Mouse (Mus musculus): Measurements from ENCODE around the gene Pex16.

Pex16 gene

DNA sequence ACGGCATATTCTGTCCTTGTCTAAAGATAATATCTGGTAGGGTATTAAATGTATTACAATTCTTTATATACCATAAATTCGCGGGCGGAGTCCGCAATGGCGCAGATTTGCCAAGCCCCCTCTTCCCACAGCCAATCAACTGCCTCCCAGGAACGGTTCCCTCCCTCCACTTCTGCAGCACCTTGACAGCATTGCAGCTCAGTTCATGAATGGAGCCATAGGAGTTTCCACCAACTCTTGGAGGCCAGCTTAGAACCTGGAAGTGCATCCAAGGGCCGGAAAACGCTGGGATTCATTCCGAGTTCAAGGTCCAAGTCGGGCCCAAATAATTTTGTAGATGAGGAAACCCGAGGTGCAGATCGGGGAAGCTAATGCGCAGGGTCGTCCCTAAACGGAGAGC, at the start of gene Pex16, which contains the start of gene Large2:
Gene Pex16 (plus strand): TSS at position 163 of the 400 bp plus-strand sequence.
Gene Large2 (minus strand): TSS at position 356 of the 400 bp plus-strand sequence.
- peak; percentile 55 to 61 for DNase-seq

- DNase-seq = no peak
Observed at GRCm38 (mm10) chr2:92325676-92326075, 48.8 kb upstream of the Pex16 start.

DNA sequence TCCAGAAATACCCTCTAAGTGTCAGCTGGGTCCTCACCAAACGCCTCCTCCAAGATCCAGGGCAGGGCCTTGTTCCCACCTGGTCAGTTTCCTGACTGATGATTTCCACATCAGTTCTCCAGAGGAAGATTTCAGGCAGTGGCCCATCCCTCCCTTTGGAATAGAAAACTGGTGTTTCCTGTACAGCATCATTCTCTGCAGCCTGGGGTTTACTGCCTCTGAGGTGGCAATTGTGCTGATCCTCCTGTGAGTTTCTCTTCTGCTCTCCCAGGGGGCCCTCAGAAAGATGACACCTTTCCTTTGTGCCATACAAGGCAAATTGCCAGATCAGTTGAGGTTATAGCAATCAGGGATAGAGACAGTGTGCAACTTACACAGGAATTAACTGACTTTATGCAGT, 48.3 kb upstream of the Pex16 start:
- DNase-seq = no peak

DNA sequence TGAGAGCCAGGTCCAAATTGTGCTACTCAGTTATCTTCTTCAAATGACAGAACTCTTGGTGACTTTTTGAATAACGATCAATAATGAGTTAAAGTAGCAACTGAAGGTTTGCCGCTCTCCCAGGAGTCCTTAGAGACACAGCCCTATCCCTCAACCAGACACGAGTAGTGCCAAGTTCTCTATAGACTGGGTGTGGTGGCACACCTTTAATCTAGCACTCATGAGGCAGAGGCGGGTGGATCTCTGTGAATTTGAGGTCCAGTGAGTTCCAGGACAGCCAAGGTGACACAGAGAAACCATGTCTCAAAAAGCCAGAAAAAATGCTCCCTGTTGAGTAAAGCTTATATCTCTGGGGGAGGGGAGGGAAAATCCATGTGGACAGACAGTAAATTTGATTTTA, 46.9 kb upstream of the Pex16 start:
- no peak for DNase-seq

DNA sequence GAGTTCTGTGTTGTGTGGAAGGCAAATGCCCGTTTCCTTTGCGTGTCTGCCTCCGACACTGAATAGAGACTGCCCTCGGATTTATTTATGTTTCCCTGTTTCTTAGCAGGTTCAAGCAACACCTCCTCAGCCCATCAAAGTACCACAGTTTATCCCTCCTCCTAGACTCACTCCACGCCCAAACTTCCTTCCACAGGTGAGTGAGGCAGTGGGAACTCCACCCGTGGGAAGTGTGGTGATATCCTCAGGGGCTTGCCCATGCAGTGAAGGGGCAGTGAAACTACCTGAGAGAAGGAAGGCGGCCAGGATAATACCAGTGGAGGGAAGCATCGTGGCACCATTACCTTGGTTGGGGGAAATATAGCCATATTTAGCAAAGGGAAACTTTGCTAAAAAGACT, 46.3 kb upstream of the Pex16 start:
- DNase-seq = no peak

GRCm38 (mm10) chr2:92330840-92331239, 43.6 kb upstream of the Pex16 start:
- DNase-seq = peak in 1 of 2 experiments; percentile 22

DNA sequence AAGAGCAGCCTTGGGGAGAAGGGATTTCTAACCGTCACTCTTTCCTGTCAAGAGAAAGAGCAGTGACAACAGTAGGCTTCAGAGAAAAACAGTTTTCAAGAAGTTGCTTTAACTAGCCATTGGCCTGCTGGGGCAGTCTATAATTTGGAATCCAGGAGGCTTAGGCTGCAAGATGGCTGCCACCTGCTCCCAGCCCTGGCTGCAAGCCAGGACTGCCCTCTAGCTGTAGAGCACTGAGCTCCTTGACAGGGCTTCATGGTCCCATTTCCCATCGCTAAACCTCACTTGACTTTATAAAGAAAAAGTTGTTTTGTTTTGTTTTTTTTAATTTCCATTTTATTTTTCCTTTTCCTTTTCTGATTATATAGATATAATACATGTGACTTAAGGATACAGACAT, 43.1 kb upstream of the Pex16 start:
- no peak for DNase-seq

DNA sequence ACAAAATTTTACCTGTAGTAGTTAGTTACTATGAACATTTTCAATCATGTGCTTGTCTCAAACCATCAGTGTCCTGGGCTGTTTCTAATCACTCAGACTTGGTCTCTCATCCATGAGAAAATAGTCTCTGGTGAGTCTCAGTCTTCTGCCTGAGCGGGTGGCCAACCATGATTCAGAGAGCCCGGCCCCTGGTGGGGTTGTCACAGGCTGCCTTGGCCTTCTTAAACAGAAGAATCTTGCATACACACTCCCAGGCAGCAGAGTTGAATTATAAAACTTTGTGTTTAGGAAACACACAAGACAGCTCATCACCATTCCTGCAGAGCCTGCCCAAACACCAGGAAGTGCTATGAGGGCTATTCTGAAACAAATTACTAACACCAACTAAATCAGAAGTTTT, 42.6 kb upstream of the Pex16 start:
- DNase-seq = no peak

DNA sequence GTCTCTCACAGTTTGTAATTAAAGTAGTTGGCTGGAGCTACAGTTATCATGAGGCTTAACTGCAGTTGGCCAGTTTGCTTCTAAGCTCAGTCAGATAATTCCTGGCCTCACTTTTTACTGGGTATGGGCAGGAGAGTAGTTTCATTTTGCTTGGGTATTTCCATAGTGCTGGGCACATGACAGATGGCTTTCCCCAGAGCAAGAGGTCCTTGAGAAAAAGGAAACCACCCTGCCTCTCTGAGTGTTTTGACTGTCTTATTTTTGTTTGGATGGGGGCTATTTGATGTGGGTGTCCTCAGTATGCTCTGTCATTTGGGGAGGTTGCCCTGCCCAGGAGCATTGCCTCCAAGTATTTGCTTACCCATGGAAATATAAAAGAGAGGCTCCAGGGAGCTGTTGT, 32.1 kb upstream of the Pex16 start:
- DNase-seq = no peak

- DNase-seq = no peak
Observed at GRCm38 (mm10) chr2:92347191-92347590, 27.3 kb upstream of the Pex16 start.

- DNase-seq = no peak
Observed at GRCm38 (mm10) chr2:92349589-92350425, 24.7 kb upstream of the Pex16 start.

DNA sequence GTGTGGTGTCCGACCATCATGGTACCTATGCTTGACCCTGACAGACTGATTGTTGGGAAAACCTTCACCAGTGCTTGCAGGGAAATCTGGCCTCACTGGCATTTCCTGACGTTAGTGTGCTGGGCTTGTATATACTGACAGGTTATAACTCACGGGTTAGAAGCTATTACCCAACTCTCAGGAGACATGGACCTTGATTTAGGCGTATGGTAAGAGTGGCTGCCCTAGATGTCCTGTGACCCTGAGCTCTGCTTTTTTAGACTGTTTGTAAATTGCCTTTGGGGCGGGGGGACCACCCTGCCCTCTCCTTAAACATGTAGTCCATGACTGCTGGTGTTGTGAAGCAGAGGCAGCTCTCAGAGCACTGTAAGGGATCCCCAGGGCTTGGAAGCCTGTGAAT, 23.8 kb upstream of the Pex16 start:
- no peak for DNase-seq

- no peak for DNase-seq
Observed at GRCm38 (mm10) chr2:92353402-92353801, 21.1 kb upstream of the Pex16 start.

GRCm38 (mm10) chr2:92354224-92354623, 20.3 kb upstream of the Pex16 start:
- no peak for DNase-seq

- peak; percentile 76 to 77 for DNase-seq
Observed at GRCm38 (mm10) chr2:92359301-92359700, 15.2 kb upstream of the Pex16 start.

- no peak for DNase-seq
Observed at GRCm38 (mm10) chr2:92360186-92360823, 14.2 kb upstream of the Pex16 start.

GRCm38 (mm10) chr2:92360893-92361292, 13.6 kb upstream of the Pex16 start:
- DNase-seq = no peak

GRCm38 (mm10) chr2:92361795-92362194, 12.7 kb upstream of the Pex16 start:
- DNase-seq = peak in 1 of 2 experiments; percentile 1

DNA sequence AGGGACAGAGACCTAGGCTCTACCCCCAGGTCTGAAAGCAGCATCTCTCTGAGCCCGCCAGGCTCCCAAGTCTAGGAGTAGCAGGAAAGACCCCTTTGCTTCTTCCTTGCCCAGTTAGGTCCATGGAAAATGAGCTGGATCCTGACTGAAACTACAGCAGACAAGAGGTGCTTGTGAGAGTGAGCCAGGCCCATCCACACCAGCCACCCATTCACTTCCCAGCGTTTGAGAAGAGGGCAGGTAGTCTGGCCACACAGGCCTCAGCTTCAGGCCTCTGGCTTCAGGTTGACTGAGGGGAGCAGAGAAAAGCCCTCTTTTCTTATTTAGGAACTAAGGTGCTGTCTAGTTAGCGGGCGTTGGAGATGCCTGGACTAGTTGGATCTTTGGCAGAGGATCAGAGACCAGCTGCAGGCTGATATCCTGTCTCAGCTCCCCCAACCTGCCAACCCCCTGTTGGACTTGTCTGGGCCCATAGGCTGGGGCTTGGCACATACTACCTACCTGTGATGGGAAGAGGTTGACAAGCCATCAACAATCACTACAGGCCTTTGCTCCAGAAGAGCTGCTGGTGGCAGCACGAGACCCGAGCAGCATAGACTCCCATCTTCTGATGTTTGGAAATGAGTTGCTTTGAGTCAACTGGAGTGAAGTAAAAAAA, 11.8 kb upstream of the Pex16 start:
- DNase-seq = no peak

DNA sequence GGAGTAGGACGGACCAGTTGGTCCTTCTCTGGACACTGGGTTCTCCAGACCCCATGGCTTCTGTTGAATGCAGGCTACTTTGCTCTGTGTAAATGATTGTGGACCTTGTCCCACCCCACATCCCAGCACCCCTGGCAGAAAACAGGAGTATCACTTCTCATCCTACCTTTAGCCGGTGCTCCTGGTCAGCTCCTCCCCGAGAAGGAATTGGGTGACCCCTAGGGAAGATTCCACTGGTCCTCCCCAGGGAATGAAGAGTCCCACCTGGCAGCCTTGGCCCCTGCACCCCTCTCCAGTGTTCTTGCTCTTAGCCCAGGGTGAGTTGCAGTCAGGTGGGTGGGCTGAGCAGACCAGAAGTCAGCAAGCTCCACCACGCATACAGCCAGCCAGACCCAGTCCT, 10.4 kb upstream of the Pex16 start:
- DNase-seq = no peak

DNA sequence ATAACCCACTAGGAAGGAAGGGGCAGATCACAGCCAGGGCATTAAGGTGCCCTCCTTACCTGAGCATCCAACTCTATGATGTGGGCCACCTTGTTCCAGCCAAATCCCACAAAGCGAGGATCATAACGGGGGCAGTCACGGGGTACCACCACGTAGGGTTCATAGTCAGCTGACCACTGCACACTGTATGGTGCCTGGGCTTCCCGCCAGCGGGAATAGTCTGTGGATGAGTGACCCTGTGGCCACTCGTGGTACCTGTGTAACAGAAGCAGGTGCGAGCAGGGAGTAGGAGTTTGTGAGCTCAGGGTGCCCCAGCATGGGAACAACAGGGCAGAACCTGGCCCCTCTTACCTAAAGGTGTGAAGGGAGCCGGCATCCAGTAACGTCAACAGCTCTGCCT, 8.9 kb upstream of the Pex16 start:
- peak in 1 of 2 experiments; percentile 1 for DNase-seq

DNA sequence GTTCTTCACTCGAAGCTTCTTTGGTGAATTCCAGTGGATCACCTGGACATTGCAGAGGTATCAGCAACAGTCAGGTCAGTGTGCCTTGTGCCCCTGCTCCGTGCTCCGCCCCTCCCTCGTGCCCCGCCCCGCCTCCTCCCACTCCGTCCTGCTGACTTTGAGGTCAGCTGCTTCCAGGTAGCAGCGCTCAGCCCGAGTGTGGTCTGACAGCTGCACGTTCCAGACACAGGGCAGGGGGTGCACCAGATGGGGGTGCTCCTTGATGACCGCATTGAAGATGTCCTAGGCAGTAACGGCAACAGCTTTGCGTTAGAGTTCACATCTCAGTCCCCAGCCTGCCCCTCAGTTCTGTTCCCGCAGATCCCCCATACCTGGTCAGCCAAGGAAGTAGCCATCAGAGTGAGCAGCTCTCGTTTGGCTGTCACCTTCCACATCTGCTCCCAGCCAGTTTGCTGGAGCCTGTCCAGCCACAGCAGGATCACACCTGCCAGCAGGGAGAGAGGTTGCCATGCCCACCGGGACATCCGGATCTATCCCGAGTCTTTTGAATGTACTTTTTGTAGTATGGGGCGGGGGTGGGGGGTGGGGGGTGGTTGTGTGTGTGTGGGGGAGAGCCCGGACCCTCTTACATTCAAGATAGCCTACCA, 7.0 kb upstream of the Pex16 start:
- DNase-seq = peak in 1 of 2 experiments; percentile 57

GRCm38 (mm10) chr2:92370375-92370774, 4.1 kb upstream of the Pex16 start:
- DNase-seq = peak in 1 of 2 experiments; percentile 41

All from kidney, adult 8-10 months (tissue).